Mouse (Mus musculus): ENCODE data around the gene Zfp444.
"Not testable (repeated sequence)": the region's sequence is repeated elsewhere in the genome, so short reads cannot be mapped to it uniquely, and the experiment has no call there.

Gene Zfp444

GRCm38 (mm10) chr7:6161541-6161940, 10.5 kb upstream of the Zfp444 start:
- DNase-seq (ENCODE audit: low read depth): no peak

DNA sequence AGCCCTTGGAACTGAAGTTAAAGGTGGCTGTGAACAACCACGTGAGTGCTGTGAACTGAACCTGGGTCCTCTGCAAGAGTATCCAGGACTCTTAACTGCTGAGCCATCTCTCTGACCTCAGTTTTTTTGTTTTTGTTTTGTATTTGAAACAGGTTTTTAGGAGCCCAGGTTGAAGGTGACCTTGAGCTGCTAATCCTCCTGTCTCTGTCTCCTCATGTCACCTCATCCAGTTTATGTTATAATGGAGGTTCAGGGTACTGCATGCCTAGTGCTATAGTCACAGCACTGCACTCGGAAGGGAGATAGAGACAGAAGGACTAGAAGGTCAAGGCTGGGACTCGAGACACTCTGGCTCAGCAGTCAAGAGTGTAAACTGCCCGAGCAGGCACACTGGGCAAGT, 9.9 kb upstream of the Zfp444 start:
- DNase-seq (ENCODE audit: low read depth): no peak

DNA sequence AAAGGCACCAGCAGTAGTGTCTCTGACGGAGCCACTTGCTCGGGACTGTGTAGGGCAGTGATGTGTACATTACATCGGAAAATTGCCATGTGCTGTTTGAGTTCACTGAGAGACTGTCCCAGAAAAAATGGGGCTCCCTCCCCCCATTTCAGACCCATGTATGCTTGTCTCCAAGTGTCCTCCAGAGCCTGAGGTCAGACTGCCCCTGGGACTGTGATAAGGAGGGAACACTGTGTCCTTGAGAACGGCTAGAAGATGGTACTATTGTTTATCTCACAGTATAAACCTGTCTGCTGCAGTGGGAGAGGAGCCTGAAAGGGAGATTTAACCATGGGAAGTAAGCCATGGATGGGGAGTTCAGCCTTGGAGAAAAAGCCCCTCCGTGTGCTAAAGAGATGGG, 7.4 kb upstream of the Zfp444 start:
- no peak for DNase-seq (ENCODE audit: low read depth)

- no peak for DNase-seq (ENCODE audit: low read depth)
Observed at GRCm38 (mm10) chr7:6169403-6169802, 2.6 kb upstream of the Zfp444 start.

DNA sequence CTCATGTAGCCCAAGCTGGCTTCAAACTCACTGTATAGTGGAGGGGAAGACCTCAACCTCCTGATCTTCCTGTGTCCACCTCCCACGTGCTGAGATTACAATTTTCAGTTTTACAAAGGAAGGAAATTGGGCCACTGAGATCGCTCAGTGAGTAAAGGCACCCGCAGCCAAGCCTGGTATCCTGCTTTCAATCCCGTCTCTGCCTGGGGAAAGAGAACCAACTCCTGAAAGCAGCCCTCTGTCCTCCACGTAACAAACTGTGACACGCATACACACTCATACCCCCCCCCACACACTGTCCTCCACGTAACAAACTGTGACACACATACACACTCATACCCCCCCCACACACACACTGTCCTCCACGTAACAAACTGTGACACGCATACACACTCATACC, 1.6 kb upstream of the Zfp444 start:
- DNase-seq (ENCODE audit: low read depth): no peak

DNA sequence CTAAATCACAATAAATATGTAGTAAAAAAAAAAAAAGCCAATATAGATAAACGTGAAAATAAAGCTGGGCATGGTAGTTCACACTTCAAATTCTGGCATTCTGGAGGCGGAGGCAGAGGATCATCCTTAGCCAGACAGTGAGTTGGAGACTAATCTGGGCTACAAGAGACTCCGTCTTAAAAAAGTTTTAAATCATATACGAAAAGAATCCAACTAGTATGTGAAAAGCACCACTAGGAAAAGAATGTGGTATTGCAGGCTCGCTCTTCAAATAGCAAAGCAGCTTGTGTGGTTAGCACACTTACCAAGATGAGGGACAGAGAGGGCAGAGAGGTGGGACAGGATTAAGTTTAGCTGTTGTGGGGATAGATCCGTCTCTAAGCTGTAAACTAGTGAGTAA, 1.2 kb upstream of the Zfp444 start:
- no peak for DNase-seq (ENCODE audit: low read depth)

DNA sequence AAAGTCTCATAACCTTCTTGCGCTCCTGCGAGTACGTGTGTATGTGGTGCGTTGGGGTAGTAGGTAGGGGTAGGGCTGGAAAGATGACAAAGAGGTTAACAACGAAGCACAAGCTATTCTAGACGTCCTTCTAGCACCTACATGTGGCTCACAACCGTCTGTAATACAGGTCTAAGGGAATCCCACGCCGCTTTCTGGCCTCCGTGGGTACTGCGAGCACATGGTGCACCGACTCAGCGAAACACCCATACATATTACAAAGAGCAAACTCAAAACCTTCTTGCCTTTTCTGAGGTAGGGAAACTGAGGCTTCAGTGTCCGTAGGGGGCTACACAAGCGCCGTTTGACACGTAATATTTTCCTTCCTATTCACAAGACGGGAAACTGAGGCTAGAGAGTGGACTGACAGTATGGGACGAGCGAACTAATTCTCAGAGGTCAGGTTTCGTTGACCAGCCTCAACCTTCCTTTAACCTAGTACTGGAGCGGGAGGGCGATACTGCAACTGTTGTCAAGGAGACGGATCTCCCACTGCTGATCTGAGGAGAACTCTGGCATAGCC, 501 bp upstream of the Zfp444 start:
- DNase-seq (ENCODE audit: low read depth): peak; percentile 53

GRCm38 (mm10) chr7:6172674-6173244, 733 bp downstream of the Zfp444 start:
- no peak for DNase-seq (ENCODE audit: low read depth)

DNA sequence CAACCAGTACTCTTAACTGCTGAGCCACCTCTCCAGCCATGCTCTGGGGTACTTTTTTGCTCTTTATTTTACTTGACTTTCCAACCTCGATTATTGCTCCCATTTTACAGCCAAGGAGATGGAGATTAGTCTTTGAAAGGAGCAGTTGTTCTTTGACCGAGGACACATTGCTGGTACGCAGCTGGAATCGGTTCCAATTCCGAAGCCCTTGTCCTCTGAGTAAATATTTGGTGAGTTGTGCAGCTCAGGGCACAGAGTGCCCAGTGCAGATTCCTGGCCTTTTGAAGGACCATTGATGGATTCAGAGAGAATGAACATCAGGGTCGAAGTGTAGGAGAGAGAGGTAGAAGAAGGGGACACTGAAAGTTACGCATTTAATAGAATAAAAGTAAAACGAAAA, 1.8 kb downstream of the Zfp444 start:
- no peak for DNase-seq (ENCODE audit: low read depth)

DNA sequence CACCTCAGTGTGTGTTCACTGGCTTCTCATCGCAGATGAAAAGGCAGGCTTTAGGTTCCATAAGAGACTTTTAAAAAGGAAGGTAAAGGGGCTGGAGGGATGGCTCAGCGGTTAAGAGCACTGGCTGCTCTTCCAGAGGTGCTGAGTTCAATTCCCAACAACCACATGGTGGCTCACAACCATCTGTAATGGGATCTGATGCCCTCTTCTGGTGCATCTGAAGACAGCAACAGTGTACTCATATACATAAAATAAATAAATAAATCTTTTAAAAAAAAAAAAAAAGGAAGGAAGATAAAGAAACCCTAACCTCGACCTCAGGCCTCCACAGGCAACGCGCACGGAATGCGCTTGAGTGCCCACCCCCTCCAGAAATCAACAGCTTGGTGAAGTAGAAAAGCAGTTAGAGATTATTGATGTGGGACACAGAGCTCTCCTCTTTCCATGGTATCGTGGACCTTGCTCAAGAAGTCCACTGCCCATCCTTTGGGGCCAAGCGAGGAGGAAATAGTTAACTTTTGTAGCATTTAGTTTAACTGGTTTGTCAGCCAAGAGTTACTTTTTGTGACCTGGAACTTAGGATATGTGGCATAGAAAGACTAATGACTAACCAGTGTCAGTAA, 2.5 kb downstream of the Zfp444 start:
- DNase-seq (ENCODE audit: low read depth): not testable (repeated sequence)

- DNase-seq (ENCODE audit: low read depth): no peak
Observed at GRCm38 (mm10) chr7:6179013-6179412, 7.0 kb downstream of the Zfp444 start.

- DNase-seq (ENCODE audit: low read depth): no peak
Observed at GRCm38 (mm10) chr7:6182882-6183281, 10.9 kb downstream of the Zfp444 start.

DNA sequence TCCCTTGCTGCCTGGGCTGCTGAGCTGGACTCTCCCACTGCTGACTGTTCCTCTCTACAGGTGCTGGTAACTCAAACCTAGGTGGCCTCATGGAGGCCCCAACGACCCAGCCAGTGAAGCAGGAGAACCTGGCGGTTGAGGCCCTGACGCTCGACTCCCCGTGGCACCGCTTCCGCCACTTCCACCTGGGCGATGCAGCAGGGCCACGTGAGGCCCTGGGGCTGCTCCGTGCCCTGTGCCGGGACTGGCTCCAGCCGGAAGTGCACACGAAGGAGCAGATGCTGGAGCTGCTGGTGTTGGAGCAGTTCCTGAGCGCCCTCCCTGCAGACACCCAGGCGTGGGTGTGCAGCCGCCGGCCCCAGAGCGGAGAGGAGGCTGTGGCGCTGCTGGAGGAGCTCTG, 11.8 kb downstream of the Zfp444 start:
- no peak for DNase-seq (ENCODE audit: low read depth)

DNA sequence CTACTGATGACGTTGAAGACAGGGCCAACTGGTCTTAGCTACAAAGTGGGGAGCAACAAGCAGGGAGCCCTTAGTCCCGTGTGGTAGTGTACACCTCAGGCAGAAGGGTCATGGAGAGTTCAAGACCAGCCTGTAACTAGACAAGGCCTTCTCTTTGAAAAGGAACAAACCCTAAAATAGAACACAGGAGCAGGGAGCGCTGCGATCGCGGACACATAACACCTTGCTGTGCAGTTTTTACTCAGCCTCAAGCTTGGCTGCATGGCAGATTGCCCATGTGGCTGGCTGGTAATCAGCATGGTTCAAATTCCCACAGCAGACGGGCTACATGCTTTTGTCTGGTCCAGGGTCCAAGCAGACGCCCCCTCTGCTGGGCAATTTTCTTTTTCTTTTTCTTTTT, 12.5 kb downstream of the Zfp444 start:
- no peak for DNase-seq (ENCODE audit: low read depth)

DNA sequence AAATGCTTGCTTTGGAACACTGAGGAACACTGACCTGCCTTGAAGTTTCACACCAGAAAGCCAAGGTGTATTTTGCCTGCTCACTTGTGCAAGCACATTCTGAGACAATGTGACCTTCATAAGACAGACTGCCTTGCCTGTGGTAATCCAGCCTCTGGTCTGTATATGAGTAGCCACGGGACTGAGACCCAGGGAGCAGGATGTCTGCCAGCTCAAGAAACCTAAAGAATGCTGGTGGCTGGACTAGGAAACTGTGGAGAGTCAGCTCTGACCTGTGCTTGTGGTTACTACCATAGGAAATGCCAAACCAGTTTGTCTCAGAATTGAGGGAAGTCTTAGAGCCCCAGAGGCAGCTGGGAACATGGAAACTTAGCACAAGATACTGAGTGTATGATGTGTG, 13.4 kb downstream of the Zfp444 start:
- no peak for DNase-seq (ENCODE audit: low read depth)

GRCm38 (mm10) chr7:6186176-6186575, 14.2 kb downstream of the Zfp444 start:
- no peak for DNase-seq (ENCODE audit: low read depth)

DNA sequence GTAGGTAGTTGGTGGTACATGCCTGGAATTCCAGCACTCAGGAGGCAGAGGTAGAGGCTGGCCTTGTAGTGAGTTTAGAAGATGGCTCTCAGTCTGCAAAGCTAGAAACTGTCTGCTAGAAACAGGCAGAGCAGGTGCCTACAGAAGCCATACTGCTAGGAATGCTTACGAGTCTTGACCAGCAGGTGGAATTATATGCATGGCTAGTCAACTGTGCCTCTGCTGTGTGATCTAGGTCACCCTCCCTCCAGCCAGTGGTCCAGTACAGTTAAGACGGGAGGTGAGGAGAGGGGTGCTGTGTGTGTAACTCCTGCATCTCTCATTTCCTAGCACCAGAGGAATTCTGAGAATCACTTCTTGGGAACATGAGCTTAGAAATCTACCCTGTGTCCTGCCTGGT, 14.7 kb downstream of the Zfp444 start:
- DNase-seq (ENCODE audit: low read depth): no peak

DNA sequence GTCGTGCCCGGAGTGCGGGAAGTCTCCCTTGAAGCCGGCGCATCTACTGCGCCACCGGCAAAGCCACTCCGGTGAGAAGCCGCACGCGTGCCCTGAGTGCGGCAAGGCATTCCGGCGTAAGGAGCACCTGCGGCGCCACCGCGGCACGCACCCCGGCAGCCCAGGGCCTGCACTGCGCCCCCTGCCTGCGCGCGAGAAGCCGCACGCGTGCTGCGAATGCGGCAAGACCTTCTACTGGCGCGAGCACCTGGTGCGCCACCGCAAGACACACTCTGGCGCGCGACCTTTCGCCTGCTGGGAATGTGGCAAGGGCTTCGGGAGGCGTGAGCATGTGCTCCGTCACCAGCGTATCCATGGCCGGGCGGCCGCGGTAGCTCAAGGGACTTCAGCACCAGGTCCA, 17.5 kb downstream of the Zfp444 start:
- no peak for DNase-seq (ENCODE audit: low read depth)

- peak; percentile 69 for DNase-seq (ENCODE audit: low read depth)
Observed at GRCm38 (mm10) chr7:6191376-6191775, 19.4 kb downstream of the Zfp444 start.

DNA sequence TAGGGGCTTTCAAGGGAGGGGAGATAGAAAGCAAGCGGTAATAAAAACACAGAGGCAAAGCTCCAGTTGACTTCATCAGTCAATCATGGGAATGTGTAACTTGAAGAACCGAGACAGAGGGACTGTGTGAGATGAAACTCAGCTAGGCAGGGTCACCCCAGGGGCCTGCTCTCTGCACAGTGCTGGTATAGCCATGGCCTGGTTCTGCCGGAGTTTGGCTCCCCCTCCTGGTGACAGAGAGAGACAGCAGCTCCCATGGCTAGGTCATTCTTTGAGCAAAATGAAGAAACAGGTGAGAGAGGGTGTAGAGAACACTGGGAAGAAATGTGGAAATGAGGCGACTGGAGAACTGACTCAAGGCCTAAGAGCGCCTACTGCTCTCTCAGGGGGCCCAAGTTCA, 22.1 kb downstream of the Zfp444 start:
- peak; percentile 50 for DNase-seq (ENCODE audit: low read depth)

GRCm38 (mm10) chr7:6195777-6196176, 23.8 kb downstream of the Zfp444 start:
- DNase-seq (ENCODE audit: low read depth): no peak

- no peak for DNase-seq (ENCODE audit: low read depth)
Observed at GRCm38 (mm10) chr7:6196790-6197189, 24.8 kb downstream of the Zfp444 start, which contains the start of gene Galp. Gene Galp, plus strand, starts transcription at chr7:6197090.

DNA sequence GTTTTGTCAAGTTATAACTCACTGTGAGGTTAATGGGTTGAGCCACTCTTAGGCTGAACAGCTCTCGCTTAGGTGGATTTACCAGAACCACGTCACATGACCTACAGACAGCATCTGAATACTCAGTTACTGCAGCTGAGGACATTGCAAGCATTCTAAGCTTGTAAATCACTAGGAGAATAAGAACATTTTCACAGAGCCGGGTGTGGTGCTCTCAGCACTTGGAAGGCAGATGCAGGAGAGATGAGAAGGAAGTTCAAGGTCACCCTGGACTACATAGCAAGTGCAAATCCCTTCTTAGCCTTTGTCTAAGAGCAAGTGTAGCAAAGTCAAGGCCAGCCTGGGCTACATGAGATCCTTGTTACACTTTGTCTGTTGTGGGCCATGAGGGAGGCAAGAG, 32.2 kb downstream of the Zfp444 start:
- DNase-seq (ENCODE audit: low read depth): no peak

DNA sequence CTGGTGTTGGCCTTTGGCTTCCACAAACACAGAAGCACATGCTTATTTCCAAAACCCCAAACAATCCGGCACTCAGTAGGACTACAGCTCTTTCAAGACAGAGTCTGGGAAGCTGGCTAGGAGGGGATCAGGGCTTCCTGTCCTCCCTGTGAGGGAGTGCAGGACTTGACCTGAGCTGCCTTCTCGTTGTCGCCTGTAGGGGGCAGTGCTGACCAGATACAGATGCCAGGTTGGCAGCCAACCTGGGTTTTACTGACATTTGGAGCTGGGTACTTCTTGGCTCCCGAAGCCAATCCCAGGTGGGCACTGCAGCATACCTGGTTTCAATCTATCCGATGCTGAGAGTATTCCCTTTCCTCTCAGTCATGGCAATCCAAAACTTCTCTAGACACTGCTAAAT, 41.1 kb downstream of the Zfp444 start:
- no peak for DNase-seq (ENCODE audit: low read depth)

Data from c-Kit-positive CD71-negative TER-119-negative erythroid progenitor cells, embryonic 14.5 days (primary cell).